8 mouse cellular contexts compared by ENCODE assay signal in the genomic region with DNA sequence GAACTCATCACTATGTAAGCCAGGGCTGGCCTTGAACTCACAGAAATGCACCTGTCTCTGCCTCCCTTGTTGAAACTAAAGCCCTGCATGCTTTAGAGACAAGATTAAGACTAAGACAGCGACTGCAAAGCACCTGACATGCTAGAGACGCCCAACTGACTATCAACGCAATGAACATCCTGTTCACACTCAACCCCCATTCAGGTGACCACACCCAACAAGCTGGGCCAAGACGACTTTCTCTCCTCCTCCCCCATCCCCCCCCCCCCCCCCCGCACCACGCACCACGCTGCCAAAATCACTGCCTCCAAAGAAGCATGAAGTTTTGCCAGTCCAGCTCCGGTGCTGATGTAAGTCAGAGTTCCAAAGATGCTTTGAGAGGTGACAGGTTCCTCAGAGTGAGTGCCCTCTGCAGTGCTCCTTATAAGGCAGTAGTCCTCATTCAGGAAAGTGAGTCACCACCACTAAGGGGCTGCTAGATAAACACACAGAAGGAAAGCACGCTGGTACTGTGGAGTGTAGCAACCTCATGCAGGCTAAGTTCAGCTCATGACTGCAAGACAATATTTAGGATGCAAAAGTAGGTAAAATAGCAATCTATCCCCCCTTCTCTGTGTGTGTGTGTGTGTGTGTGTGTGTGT. TPM values are rescaled to one million over a fixed set of nuclear protein-coding genes. Genes with fewer than 3 reads are reported as not detected.
A peak's percentile ranks its signal among the peaks of the same experiment; 100 is the strongest.
DNase-seq lines count a peak whose midpoint lies in the region; ATAC-seq and TF ChIP-seq lines count a peak whose summit lies in the region.

No protein-coding gene starts in this region.

- H3K4me1 ChIP-seq in kidney, postnatal 0 days (replicated peaks; ENCODE audit: insufficient read depth, low read length), result peaks cover 17% of the 10 kb centered on the region
- H3K4me1 ChIP-seq in bone marrow, adult 2 months (ENCODE audit: control insufficient read depth, insufficient read depth, low read length), result peaks cover 1% of the 10 kb centered on the region; the same call in 1 of the 2 replicates
- H3K4me1 ChIP-seq in forebrain, embryonic 16.5 days (replicated peaks; ENCODE audit: control insufficient read depth, insufficient read depth, low read length), result peaks cover 5% of the 10 kb centered on the region; the same call in 1 of the 2 replicates

- no peak for TF ChIP-seq CTCF in kidney, postnatal 0 days (IDR thresholded peaks at IDR 0.05; ENCODE audit: low read depth)
- TF ChIP-seq CTCF in bone marrow, adult 2 months (IDR thresholded peaks at IDR 0.05; ENCODE audit: control insufficient read depth, insufficient read depth, low read length), result no peak

- no peak overlapping the region for H3K4me3 ChIP-seq in kidney, postnatal 0 days (replicated peaks; ENCODE audit: low read depth, low read length)
- no peak overlapping the region for H3K4me3 ChIP-seq in bone marrow, adult 2 months (replicated peaks; ENCODE audit: control insufficient read depth, low read depth, low read length)
- no peak overlapping the region for H3K4me3 ChIP-seq in myocyte
- no peak overlapping the region for H3K4me3 ChIP-seq in forebrain, embryonic 16.5 days (replicated peaks; ENCODE audit: low read length)

- H3K9me3 ChIP-seq in kidney, postnatal 0 days (replicated peaks; ENCODE audit: low read length), result no peaks in the 10 kb centered on the region
- no peaks in the 10 kb centered on the region for H3K9me3 ChIP-seq in forebrain, embryonic 16.5 days (ENCODE audit: control insufficient read depth, low read length)

- 25% methylated on average over 7 of the region's 9 CpGs for WGBS in kidney, postnatal 0 days
- 21% methylated on average over 8 of the region's 9 CpGs for WGBS in bone marrow, adult 2 months
- WGBS in forebrain, embryonic 16.5 days, result 55% methylated on average over 7 of the region's 9 CpGs

- H3K27me3 ChIP-seq in kidney, postnatal 0 days (ENCODE audit: insufficient read depth, low read length), result no peaks in the 10 kb centered on the region
- H3K27me3 ChIP-seq in myocyte (ENCODE audit: control insufficient read depth, insufficient read depth, insufficient read length), result no peaks in the 10 kb centered on the region
- no peaks in the 10 kb centered on the region for H3K27me3 ChIP-seq in forebrain, embryonic 16.5 days (replicated peaks; ENCODE audit: control insufficient read depth, insufficient read depth, low read length)

- H3ac ChIP-seq in myocyte (ENCODE audit: control insufficient read depth, insufficient read length), result no peak overlapping the region

- no peaks in the 10 kb centered on the region for H3K36me3 ChIP-seq in kidney, postnatal 0 days (ENCODE audit: insufficient read depth, low read length)
- H3K36me3 ChIP-seq in myocyte (ENCODE audit: control insufficient read depth, insufficient read depth), result no peaks in the 10 kb centered on the region
- no peaks in the 10 kb centered on the region for H3K36me3 ChIP-seq in forebrain, embryonic 16.5 days (ENCODE audit: control insufficient read depth, insufficient read depth)

- peak; percentile 30; the same call in 1 of the 2 replicates for ATAC-seq in kidney, postnatal 0 days (replicated peaks; ENCODE audit: low FRiP score, low read depth)
- no peak for ATAC-seq in forebrain, embryonic 16.5 days

- no peak overlapping the region for H3K4me2 ChIP-seq in kidney, postnatal 0 days (ENCODE audit: low read length)
- H3K4me2 ChIP-seq in myocyte (ENCODE audit: low read depth), result peak overlapping the region; percentile 73
- H3K4me2 ChIP-seq in forebrain, embryonic 16.5 days (ENCODE audit: low read length), result no peak overlapping the region

- no peak for TF ChIP-seq POLR2A in bone marrow, adult 2 months (IDR thresholded peaks at IDR 0.05; ENCODE audit: borderline replicate concordance, control insufficient read depth, low read depth, low read length)
- no peak for TF ChIP-seq POLR2A in myocyte (IDR thresholded peaks at IDR 0.05; ENCODE audit: insufficient read length, low read depth)

- H3K27ac ChIP-seq in kidney, postnatal 0 days, result peak overlapping the region; percentile 63; the same call in 1 of the 2 replicates
- H3K27ac ChIP-seq in bone marrow, adult 2 months (ENCODE audit: control insufficient read depth, insufficient read depth, low read depth, low read length, poor library complexity), result peak overlapping the region; percentile 18; the same call in 1 of the 2 replicates
- no peak overlapping the region for H3K27ac ChIP-seq in forebrain, embryonic 16.5 days (ENCODE audit: low read length)

- peak; percentile 56 for DNase-seq in kidney, postnatal 0 days (ENCODE audit: low spot score)
- DNase-seq in kidney, postnatal 10 days, result no peak
- DNase-seq in induced T-regulatory cell, adult 2 months (ENCODE audit: low read depth), result peak; percentile 85
- DNase-seq in urinary bladder, adult 2 months (ENCODE audit: low spot score), result no peak
- DNase-seq in yolk sac, embryonic 10.5 days (ENCODE audit: low spot score), result no peak

- H3K9ac ChIP-seq in kidney, postnatal 0 days (ENCODE audit: low read depth, low read length), result no peak overlapping the region
- H3K9ac ChIP-seq in forebrain, embryonic 16.5 days (replicated peaks; ENCODE audit: low read depth, low read length), result no peak overlapping the region

- no peaks in the 10 kb centered on the region for H3K79me2 ChIP-seq in myocyte (ENCODE audit: control insufficient read depth, insufficient read depth)

TF ChIP-seq in myocyte, 11 proteins besides CTCF, POLR2A, EP300 and RAD21:
- peak; percentile 94 for TF ChIP-seq SRF (IDR thresholded peaks at IDR 0.05; ENCODE audit: control insufficient read depth, insufficient read length, low read depth)
- no peak for TF ChIP-seq E2F4 (IDR thresholded peaks at IDR 0.05; ENCODE audit: insufficient read depth)
- no peak for TF ChIP-seq MYOG (IDR thresholded peaks at IDR 0.05; ENCODE audit: control insufficient read depth in 1 of 3, insufficient read depth in 1 of 3, insufficient read length in 2 of 3, low read depth in 2 of 3)
- TF ChIP-seq TCF12 (IDR thresholded peaks at IDR 0.05; ENCODE audit: insufficient read depth, poor library complexity, severe bottlenecking), result no peak
- TF ChIP-seq TCF3 (IDR thresholded peaks at IDR 0.05; ENCODE audit: insufficient read length, low read depth), result no peak

RNA-seq across cellular contexts. Expression of a gene that starts 59.2 kb away (rescaled TPM):
- polyA plus RNA-seq in kidney, postnatal 0 days (2015; fragmentation: Nextera tagmentation; extraction: Ambion mirVana), result 8.0 and 11.4 TPM in 2 replicates
- 10.4 and 18.8 TPM in 2 replicates for polyA plus RNA-seq in bone marrow, adult 2 months (2011; ENCODE audit: insufficient read depth, insufficient read length, low replicate concordance, missing spikeins)
- polyA plus RNA-seq in myocyte (2012; fragmentation: generic; extraction: Trizol), result 21.1 TPM
- polyA plus RNA-seq in forebrain, embryonic 16.5 days (2015; fragmentation: Nextera tagmentation; extraction: Ambion mirVana), result 9.3 and 12.6 TPM in 2 replicates
- 29.7 and 40.7 TPM in 2 replicates for polyA plus RNA-seq in urinary bladder, adult 2 months (2012; rRNA removed)

Comparison
In these comparisons a context has a peak if more than half of its experiments do, and no peak if none do; other contexts are left out.
1. DNase-seq: peak in kidney, postnatal 0 days (single experiment) and induced T-regulatory cell, adult 2 months (single experiment); none in kidney, postnatal 10 days (single experiment), urinary bladder, adult 2 months (single experiment) and yolk sac, embryonic 10.5 days (single experiment).